Mouse (Mus musculus) lung, embryonic 16.5 days (tissue): ENCODE measurements around the gene Ddit4. TPM values are rescaled to one million over a fixed set of nuclear protein-coding genes. Genes with fewer than 3 reads are reported as not detected.
A peak's percentile ranks its signal among the peaks of the same experiment; 100 is the strongest.

Experiments
- ATAC-seq: fragments of 200-750 bp; cut with Nextera tagmentation; 2 replicates; pipeline ENCODE4 v1.8.0; 2017; ENCODE audit warnings: low read depth, mild to moderate bottlenecking, moderate library complexity
- H3K27ac ChIP-seq: fragments of 300-500 bp; sonication (generic); 2 replicates; pipeline ENCODE4 v1.5.1; 2014; ENCODE audit warnings: mild to moderate bottlenecking, control low read depth, low read length
- H3K27me3 ChIP-seq: fragments of 300-500 bp; sonication (generic); 2 replicates; pipeline ENCODE4 v1.6.1; 2014; ENCODE audit warnings: low read depth, low read length, mixed read lengths; ENCODE audit not compliant: control insufficient read depth, insufficient read depth
- H3K36me3 ChIP-seq: fragments of 300-500 bp; sonication (generic); 2 replicates; pipeline ENCODE4 v1.6.1; 2014; ENCODE audit warnings: low read length; ENCODE audit not compliant: control insufficient read depth, insufficient read depth
- H3K4me1 ChIP-seq: fragments of 300-500 bp; sonication (generic); replicated peaks from 2 replicates; pipeline ENCODE4 v1.6.1; 2014; ENCODE audit warnings: low read length, mixed read lengths; ENCODE audit not compliant: control insufficient read depth, insufficient read depth
- H3K4me2 ChIP-seq: fragments of 300-500 bp; sonication (generic); 2 replicates; pipeline ENCODE4 v1.6.1; 2014; ENCODE audit warnings: low read depth, low read length, control low read depth
- H3K4me3 ChIP-seq: fragments of 300-500 bp; sonication (generic); 2 replicates; pipeline ENCODE4 v1.5.1; 2014; ENCODE audit warnings: mild to moderate bottlenecking, low read length, control low read depth
- H3K9ac ChIP-seq: fragments of 300-500 bp; sonication (generic); 2 replicates; pipeline ENCODE4 v1.6.1; 2014; ENCODE audit warnings: low read length, control low read depth
- H3K9me3 ChIP-seq: fragments of 300-500 bp; sonication (generic); 2 replicates; pipeline ENCODE4 v1.6.1; 2016; ENCODE audit warnings: low read length; ENCODE audit not compliant: control insufficient read depth
- WGBS: fragments of 180-500 bp; shearing (Covaris S2); extraction: QIAGEN DNeasy Blood & Tissue Kit; methylation state at CpG from one replicate; pipeline ENCODE4 v1.1.7; 2014; 5-methylcytosine and 5-hydroxymethylcytosine counted together
- polyA plus RNA-seq: library from polyadenylated mRNA; unstranded; fragments of >200 nt; fragmentation: Nextera tagmentation; extraction: Ambion mirVana; gene quantifications from 2 replicates; pipeline ENCODE4 v1.2.1, GENCODE M21; 2015

Ddit4 gene
- polyA plus RNA-seq, 1 experiment from 2014 or later: 36.3 TPM

GRCm38 (mm10) chr10:59965788-59966187 is 14.2 kb upstream of the Ddit4 start:
- H3K27me3 ChIP-seq: no peaks in the 10 kb centered on the region

DNA sequence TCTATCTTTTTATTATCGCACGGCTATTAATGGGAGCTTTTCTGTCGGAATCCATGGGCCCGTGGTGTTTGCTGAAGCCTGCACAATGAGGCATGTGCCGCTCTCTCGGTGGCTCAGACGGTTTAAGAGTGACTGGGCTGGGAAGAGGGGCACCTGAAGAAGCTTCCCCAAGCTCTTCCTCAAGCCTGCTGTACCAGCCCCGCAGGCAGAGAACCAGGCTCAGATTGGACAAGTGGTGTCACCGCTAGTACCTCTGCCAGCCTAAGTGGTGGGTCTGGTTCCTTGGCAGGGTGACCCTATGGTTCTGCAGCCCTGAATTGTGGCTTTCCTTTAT is 13.7 kb upstream of the Ddit4 start:
- 30% methylated on average over 9 of the region's 9 CpGs for WGBS
- no peak overlapping the region; the same call in 1 of the 2 replicates for H3K4me2 ChIP-seq

More at GRCm38 (mm10) chr10:59965788-59966187, 14.2 kb upstream of the Ddit4 start:
- Histone ChIP-seq H3K27ac (no peak overlapping the region), H3K36me3 (no peaks in the 10 kb centered on the region), H3K4me1 (peaks cover 35% of the 10 kb centered on the region), H3K4me3 (no peak overlapping the region), H3K4me2 (no peak overlapping the region), H3K9me3 (no peaks in the 10 kb centered on the region), H3K9ac (no peak overlapping the region)
- WGBS: 67% methylated on average over 8 of the region's 8 CpGs
- no peak for ATAC-seq

GRCm38 (mm10) chr10:59964504-59965361 is 13.1 kb upstream of the Ddit4 start:
- ATAC-seq: peak; percentile 86
- peak overlapping the region; percentile 46 for H3K9ac ChIP-seq
- no peaks in the 10 kb centered on the region for H3K36me3 ChIP-seq
- WGBS: 9% methylated on average over 18 of the region's 23 CpGs
- H3K4me1 ChIP-seq: peaks cover 26% of the 10 kb centered on the region
- peak overlapping the region; percentile 48 for H3K27ac ChIP-seq
- H3K4me2 ChIP-seq: peak overlapping the region; percentile 49
- no peaks in the 10 kb centered on the region for H3K9me3 ChIP-seq
- H3K27me3 ChIP-seq: no peaks in the 10 kb centered on the region
- no peak overlapping the region; the same call in 1 of the 2 replicates for H3K4me3 ChIP-seq

More for the DNA sequence above, 13.7 kb upstream of the Ddit4 start:
- Histone ChIP-seq H3K4me1 (peaks cover 30% of the 10 kb centered on the region), H3K9ac (peak overlapping the region; percentile 13; the same call in 1 of the 2 replicates), H3K27me3 (no peaks in the 10 kb centered on the region), H3K36me3 (no peaks in the 10 kb centered on the region), H3K9me3 (no peaks in the 10 kb centered on the region), H3K4me3 (no peak overlapping the region), H3K27ac (peak overlapping the region; percentile 48)
- ATAC-seq: no peak

- ATAC-seq: no peak
- H3K4me3 ChIP-seq: no peak overlapping the region
- H3K4me1 ChIP-seq: peaks cover 23% of the 10 kb centered on the region
- H3K27me3 ChIP-seq: no peaks in the 10 kb centered on the region
- H3K27ac ChIP-seq: peak overlapping the region; percentile 12; the same call in 1 of the 2 replicates
- H3K9ac ChIP-seq: no peak overlapping the region
- no peak overlapping the region for H3K4me2 ChIP-seq
- H3K9me3 ChIP-seq: no peaks in the 10 kb centered on the region
- H3K36me3 ChIP-seq: no peaks in the 10 kb centered on the region
- 52% methylated on average over 2 of the region's 2 CpGs for WGBS
Measured at GRCm38 (mm10) chr10:59963609-59964008, 12.0 kb upstream of the Ddit4 start.

- Histone ChIP-seq H3K36me3 (no peaks in the 10 kb centered on the region), H3K4me1 (peaks cover 13% of the 10 kb centered on the region), H3K27me3 (no peaks in the 10 kb centered on the region; the same call in 1 of the 2 replicates), H3K9ac (no peak overlapping the region), H3K9me3 (no peaks in the 10 kb centered on the region), H3K27ac (no peak overlapping the region), H3K4me2 (no peak overlapping the region), H3K4me3 (no peak overlapping the region)
- WGBS: 73% methylated on average over 9 of the region's 12 CpGs
- ATAC-seq: no peak
Measured at GRCm38 (mm10) chr10:59959517-59959916, 7.9 kb upstream of the Ddit4 start.

GRCm38 (mm10) chr10:59958458-59958857 is 6.8 kb upstream of the Ddit4 start:
- no peak overlapping the region for H3K4me3 ChIP-seq
- no peaks in the 10 kb centered on the region; the same call in 1 of the 2 replicates for H3K27me3 ChIP-seq
- H3K36me3 ChIP-seq: no peaks in the 10 kb centered on the region
- H3K9me3 ChIP-seq: no peaks in the 10 kb centered on the region
- 0 out of 2 replicates have a peak, but pooled peaks have one; percentile 21 for ATAC-seq
- H3K27ac ChIP-seq: no peak overlapping the region
- H3K9ac ChIP-seq: no peak overlapping the region
- WGBS: 47% methylated on average over 5 of the region's 5 CpGs
- no peak overlapping the region for H3K4me2 ChIP-seq
- H3K4me1 ChIP-seq: peaks cover 6% of the 10 kb centered on the region; the same call in 1 of the 2 replicates

DNA sequence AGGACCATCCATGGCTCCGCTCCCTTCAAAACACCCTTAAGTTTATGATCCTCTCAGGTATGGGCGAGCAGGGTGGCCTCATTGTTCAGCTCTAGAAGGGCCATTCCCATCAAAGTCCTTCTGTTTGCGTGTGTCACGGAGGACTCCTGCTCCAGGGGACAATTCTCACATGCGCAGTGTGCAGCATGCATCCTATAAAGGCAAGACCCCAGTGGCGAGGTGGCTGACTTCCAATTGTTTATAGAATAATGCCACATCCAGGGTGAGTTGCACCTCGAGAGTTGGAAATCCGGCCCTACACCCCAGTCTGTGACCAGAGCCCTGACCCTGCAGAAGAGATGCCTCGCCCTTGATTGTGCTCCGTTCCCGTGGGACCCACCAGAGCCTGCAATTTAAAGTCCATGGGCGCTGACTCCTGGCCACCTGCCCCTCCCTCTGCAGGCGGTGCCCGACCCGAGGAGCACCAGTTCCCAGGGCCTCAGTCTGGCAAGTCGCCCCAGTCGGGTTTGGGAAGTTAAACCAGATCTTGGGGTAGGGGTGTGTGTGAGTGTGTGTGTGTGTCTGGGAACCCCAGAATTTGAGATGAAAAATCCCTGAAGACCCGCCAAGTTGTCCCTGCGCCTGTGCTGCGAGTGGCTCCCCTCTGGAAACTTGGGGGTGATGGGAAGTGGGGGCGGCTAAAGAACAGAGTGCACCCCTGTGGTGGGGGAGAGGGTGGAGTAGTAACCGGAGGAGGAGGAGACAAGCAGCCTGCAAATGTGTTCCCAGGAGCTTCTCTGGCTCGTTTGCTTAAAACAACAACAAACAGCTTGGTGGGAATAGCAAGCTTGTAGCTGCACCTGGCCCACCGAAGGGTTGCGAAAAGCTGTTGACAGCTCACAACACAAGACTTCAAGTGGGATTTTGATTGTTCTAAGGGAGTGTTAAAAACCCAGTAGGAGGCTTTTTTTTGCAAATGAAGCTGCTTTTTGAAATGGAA is 5.8 kb upstream of the Ddit4 start:
- H3K36me3 ChIP-seq: no peaks in the 10 kb centered on the region
- H3K27ac ChIP-seq: no peak overlapping the region
- peaks cover 14% of the 10 kb centered on the region for H3K4me1 ChIP-seq
- no peaks in the 10 kb centered on the region; the same call in 1 of the 2 replicates for H3K27me3 ChIP-seq
- no peak overlapping the region for H3K4me2 ChIP-seq
- ATAC-seq: no peak
- WGBS: 31% methylated on average over 25 of the region's 25 CpGs
- no peaks in the 10 kb centered on the region for H3K9me3 ChIP-seq
- no peak overlapping the region for H3K9ac ChIP-seq
- no peak overlapping the region for H3K4me3 ChIP-seq

DNA sequence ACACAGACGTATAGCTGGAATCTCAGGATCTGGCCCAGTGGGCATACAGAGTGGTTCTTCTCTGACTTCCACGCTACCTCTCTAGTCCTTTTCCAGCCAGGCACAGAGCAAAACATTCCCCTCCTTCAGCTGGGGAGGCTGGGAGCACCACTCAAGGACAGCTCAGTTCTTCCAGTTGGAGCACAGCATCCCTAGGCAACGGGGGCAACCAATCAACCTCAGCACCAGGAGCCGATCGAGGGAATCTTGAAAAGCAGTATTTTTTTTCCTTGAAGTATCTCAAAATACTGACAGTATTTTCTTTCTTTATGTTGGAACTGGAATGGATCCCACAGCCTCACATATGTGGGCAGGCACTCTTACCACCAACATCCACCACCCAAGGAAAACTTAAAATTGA is 5.0 kb upstream of the Ddit4 start:
- H3K4me2 ChIP-seq: no peak overlapping the region
- H3K36me3 ChIP-seq: no peaks in the 10 kb centered on the region
- no peak overlapping the region for H3K9ac ChIP-seq
- H3K9me3 ChIP-seq: no peaks in the 10 kb centered on the region
- H3K4me3 ChIP-seq: no peak overlapping the region
- 62% methylated on average over 5 of the region's 5 CpGs for WGBS
- no peak for ATAC-seq
- H3K4me1 ChIP-seq: peaks cover 14% of the 10 kb centered on the region
- H3K27ac ChIP-seq: no peak overlapping the region
- no peaks in the 10 kb centered on the region; the same call in 1 of the 2 replicates for H3K27me3 ChIP-seq
